Mouse (Mus musculus): Measurements from ENCODE around the gene Ankrd13d.

Ankrd13d gene

DNA sequence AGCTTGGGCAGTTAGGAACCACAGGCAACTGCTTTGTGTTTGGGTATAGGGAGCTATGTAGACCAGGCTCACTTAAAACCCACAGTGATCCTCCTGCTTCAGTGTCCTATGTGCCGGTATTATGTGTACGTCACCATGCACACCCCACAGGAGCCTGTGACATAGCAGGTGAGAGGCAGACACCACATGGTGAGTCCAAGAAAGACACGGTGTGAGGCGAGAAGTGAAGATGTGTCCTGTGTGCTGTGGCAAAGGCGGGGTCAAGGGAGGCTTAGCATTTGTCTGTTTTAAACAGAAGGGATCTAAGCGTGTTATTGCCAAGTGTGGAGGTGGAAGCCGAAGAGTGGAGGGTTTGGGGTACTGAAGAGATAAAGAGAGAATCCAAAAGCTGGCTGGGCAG is 56.2 kb downstream of the Ankrd13d start:
- DNase-seq (ENCODE audit: low read depth), result no peak

DNA sequence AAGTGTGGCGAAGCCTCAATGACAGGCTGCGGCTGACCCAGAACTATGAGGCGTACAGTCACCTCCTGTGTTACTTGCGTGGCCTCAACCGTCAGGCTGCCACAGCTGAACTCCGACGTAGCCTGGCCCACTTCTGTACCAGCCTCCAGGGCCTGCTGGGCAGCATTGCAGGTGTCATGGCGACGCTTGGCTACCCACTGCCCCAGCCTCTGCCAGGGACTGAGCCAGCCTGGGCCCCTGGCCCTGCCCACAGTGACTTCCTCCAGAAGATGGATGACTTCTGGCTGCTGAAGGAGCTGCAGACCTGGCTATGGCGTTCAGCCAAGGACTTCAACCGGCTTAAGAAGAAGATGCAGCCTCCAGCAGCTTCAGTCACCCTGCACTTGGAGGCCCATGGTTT is 60.8 kb downstream of the Ankrd13d start:
- peak; percentile 65 for DNase-seq (ENCODE audit: low read depth)

DNA sequence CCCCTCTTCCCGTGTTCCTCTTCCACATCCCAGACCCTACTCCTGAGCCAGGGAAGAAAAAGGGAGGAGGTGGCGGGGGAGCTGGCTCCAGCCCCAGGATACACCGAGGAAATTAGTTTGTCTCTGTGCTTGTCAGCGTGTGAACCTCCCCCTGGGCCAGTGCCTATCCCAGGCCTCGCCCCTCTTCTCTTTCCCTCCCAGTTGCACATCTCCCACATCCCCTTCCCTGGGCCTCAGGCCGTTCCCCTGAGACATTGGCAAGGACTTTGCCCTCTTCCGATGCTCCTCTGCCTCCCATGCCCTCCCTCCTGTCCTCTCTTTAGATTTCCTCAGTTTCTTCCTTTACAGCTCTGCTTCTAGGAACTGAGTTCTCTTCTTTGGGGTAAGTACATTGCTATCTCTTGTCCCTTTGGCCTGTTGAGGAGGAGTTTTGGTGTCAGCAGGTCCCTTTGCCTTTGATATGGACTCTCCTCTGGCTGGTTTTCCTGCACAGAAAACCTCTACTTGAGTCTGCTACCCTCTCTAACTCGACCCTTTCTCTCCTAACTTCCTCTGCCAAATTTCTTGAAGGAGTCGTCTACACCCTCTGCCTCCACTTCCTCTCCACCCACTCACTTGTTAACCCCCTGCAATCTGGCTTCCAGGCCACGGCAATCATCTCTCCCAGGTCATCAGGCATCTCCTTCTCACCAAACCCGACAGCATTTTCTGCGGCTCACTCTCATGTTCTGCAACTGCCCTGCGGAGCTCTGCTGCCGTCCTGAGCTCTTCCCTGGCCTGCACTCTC is 61.8 kb downstream of the Ankrd13d start:
- no peak for DNase-seq (ENCODE audit: low read depth)

DNA sequence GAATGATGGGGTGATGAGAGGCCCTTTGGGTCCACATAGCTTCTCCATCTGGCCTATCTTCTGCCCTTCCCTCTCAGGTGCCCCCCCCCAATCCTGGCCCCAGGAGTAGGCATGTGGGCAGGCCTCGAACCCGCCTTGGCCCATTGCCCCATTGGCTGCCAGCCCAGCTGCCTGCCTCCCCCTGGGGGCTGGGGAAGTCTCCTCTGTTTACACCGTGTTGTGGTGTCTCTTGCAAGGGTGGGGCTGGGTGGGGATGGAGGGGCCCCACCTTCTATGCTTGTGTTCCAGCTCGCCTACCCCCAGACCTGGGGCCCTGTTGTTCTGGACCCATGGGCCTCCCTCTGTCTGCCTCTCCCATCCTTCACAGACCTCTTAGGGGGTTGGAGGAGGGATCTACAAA is 62.5 kb downstream of the Ankrd13d start:
- DNase-seq (ENCODE audit: low read depth), result no peak

All from 416B (cell line).